Mouse (Mus musculus) hindlimb bud, embryonic 11.5 days (tissue): Measurements from ENCODE around the gene Wnt5a.
A peak's percentile ranks its signal among the peaks of the same experiment; 100 is the strongest.

Experiments
- DNase-seq: peaks from one replicate; pipeline ENCODE4 v3.0.0-alpha.2; 2012; ENCODE audit warnings: low read depth, low spot score; ENCODE audit errors: extremely low spot score

Wnt5a gene

GRCm38 (mm10) chr14:28508288-28509258 lies 4.0 kb downstream of the Wnt5a start:
- DNase-seq: no peak

GRCm38 (mm10) chr14:28509441-28510340 lies 5.1 kb downstream of the Wnt5a start:
- DNase-seq: no peak

- DNase-seq: no peak
These were observed 5.9 kb downstream of the Wnt5a start for GRCm38 (mm10) chr14:28510341-28511028.

GRCm38 (mm10) chr14:28511029-28511651 lies 6.6 kb downstream of the Wnt5a start:
- no peak for DNase-seq

- no peak for DNase-seq
These were observed 8.4 kb downstream of the Wnt5a start for GRCm38 (mm10) chr14:28512805-28513590.

- no peak for DNase-seq
These were observed 9.6 kb downstream of the Wnt5a start for GRCm38 (mm10) chr14:28514171-28514570.

- no peak for DNase-seq
These were observed 10.8 kb downstream of the Wnt5a start for GRCm38 (mm10) chr14:28515331-28515730.

GRCm38 (mm10) chr14:28517631-28518560 lies 13.3 kb downstream of the Wnt5a start:
- no peak for DNase-seq

- DNase-seq: no peak
These were observed 16.6 kb downstream of the Wnt5a start for GRCm38 (mm10) chr14:28521106-28521505.

GRCm38 (mm10) chr14:28522611-28523010 lies 18.1 kb downstream of the Wnt5a start:
- no peak for DNase-seq

GRCm38 (mm10) chr14:28525566-28525965 lies 21.0 kb downstream of the Wnt5a start:
- DNase-seq: no peak

- DNase-seq: no peak
These were observed 23.7 kb downstream of the Wnt5a start for GRCm38 (mm10) chr14:28528151-28528685.

- no peak for DNase-seq
These were observed 27.0 kb downstream of the Wnt5a start for GRCm38 (mm10) chr14:28531531-28531930.

- no peak for DNase-seq
These were observed 28.4 kb downstream of the Wnt5a start for GRCm38 (mm10) chr14:28532943-28533342.

- no peak for DNase-seq
These were observed 29.3 kb downstream of the Wnt5a start for GRCm38 (mm10) chr14:28533876-28534275.

GRCm38 (mm10) chr14:28535814-28536213 lies 31.3 kb downstream of the Wnt5a start:
- DNase-seq: no peak

GRCm38 (mm10) chr14:28539577-28539976 lies 35.0 kb downstream of the Wnt5a start:
- no peak for DNase-seq

- peak; percentile 54 for DNase-seq
These were observed 37.7 kb downstream of the Wnt5a start for GRCm38 (mm10) chr14:28542117-28542741.
